Mouse (Mus musculus) heart, embryonic 13.5 days (tissue): ENCODE data around the gene Ccdc163. TPM values are rescaled to one million over a fixed set of nuclear protein-coding genes. Genes with fewer than 3 reads are reported as not detected.

Source experiments
- ATAC-seq: fragments of 200-750 bp; cut with Nextera tagmentation; 2 replicates; pipeline ENCODE4 v1.8.0; 2017; ENCODE audit warnings: moderate TSS enrichment; ENCODE audit not compliant: insufficient number of reproducible peaks, low FRiP score, low TSS enrichment; ENCODE audit errors: extremely low read depth
- H3K27ac ChIP-seq: fragments of 300-500 bp; sonication (generic); replicated peaks from 2 replicates; pipeline ENCODE4 v1.5.1; 2015; ENCODE audit warnings: moderate library complexity, mild to moderate bottlenecking, inconsistent platforms
- H3K27me3 ChIP-seq: fragments of 300-500 bp; sonication (generic); replicated peaks from 2 replicates; pipeline ENCODE4 v1.6.1; 2015; ENCODE audit warnings: mild to moderate bottlenecking, inconsistent platforms
- H3K36me3 ChIP-seq: fragments of 300-500 bp; sonication (generic); 2 replicates; pipeline ENCODE4 v1.6.1; 2015; ENCODE audit warnings: mild to moderate bottlenecking, inconsistent platforms
- H3K4me1 ChIP-seq: fragments of 300-500 bp; sonication (generic); 2 replicates; pipeline ENCODE4 v1.6.1; 2015; ENCODE audit warnings: inconsistent platforms
- H3K4me2 ChIP-seq: fragments of 300-500 bp; sonication (generic); 2 replicates; pipeline ENCODE4 v1.6.1; 2015; ENCODE audit warnings: inconsistent platforms, mild to moderate bottlenecking, moderate library complexity
- H3K4me3 ChIP-seq: fragments of 300-500 bp; sonication (generic); 2 replicates; pipeline ENCODE4 v1.5.1; 2015; ENCODE audit warnings: moderate library complexity, mild to moderate bottlenecking, inconsistent platforms
- H3K9ac ChIP-seq: fragments of 300-500 bp; sonication (generic); 2 replicates; pipeline ENCODE4 v1.6.1; 2015; ENCODE audit warnings: inconsistent platforms, mild to moderate bottlenecking, moderate library complexity
- H3K9me3 ChIP-seq: fragments of 300-500 bp; sonication (generic); 2 replicates; pipeline ENCODE4 v1.6.1; 2016; ENCODE audit warnings: inconsistent platforms
- WGBS: fragments of 180-500 bp; shearing (Covaris S2); methylation state at CpG from one replicate; pipeline ENCODE4 v1.1.7; 2015; ENCODE audit warnings: mixed read lengths; 5-methylcytosine and 5-hydroxymethylcytosine counted together
- polyA plus RNA-seq: library from polyadenylated mRNA; unstranded; fragments of >200 nt; fragmentation: Nextera tagmentation; extraction: Ambion mirVana; gene quantifications from 2 replicates; pipeline ENCODE4 v1.2.1, GENCODE M21; 2015

The Ccdc163 gene
- polyA plus RNA-seq, 1 experiment from 2014 or later: 17.9 TPM

GRCm38 (mm10) chr4:116729532-116729931 is 21.2 kb downstream of the Ccdc163 start:
- no peaks in the 10 kb centered on the region for H3K36me3 ChIP-seq
- no peaks in the 10 kb centered on the region for H3K27me3 ChIP-seq
- H3K9ac ChIP-seq: no peak overlapping the region
- 83% methylated on average over 3 of the region's 3 CpGs for WGBS
- no peak overlapping the region for H3K4me3 ChIP-seq
- H3K27ac ChIP-seq: no peak overlapping the region
- H3K4me2 ChIP-seq: no peak overlapping the region
- H3K9me3 ChIP-seq: no peaks in the 10 kb centered on the region
- peaks cover 6% of the 10 kb centered on the region for H3K4me1 ChIP-seq
- no peak for ATAC-seq

GRCm38 (mm10) chr4:116731077-116731476 is 22.8 kb downstream of the Ccdc163 start:
- H3K36me3 ChIP-seq: no peaks in the 10 kb centered on the region
- peaks cover 6% of the 10 kb centered on the region for H3K4me1 ChIP-seq
- no peaks in the 10 kb centered on the region for H3K9me3 ChIP-seq
- no peaks in the 10 kb centered on the region for H3K27me3 ChIP-seq
- H3K4me3 ChIP-seq: no peak overlapping the region
- no peak overlapping the region for H3K27ac ChIP-seq
- H3K9ac ChIP-seq: no peak overlapping the region
- WGBS: 38% methylated on average over 9 of the region's 9 CpGs
- H3K4me2 ChIP-seq: peak overlapping the region; percentile 31
- ATAC-seq: no peak

GRCm38 (mm10) chr4:116732355-116732754 is 24.0 kb downstream of the Ccdc163 start:
- no peak overlapping the region for H3K27ac ChIP-seq
- WGBS: 65% methylated on average over 5 of the region's 5 CpGs
- H3K27me3 ChIP-seq: no peaks in the 10 kb centered on the region
- no peak overlapping the region for H3K9ac ChIP-seq
- no peak for ATAC-seq
- H3K4me2 ChIP-seq: no peak overlapping the region
- H3K36me3 ChIP-seq: no peaks in the 10 kb centered on the region
- peaks cover 6% of the 10 kb centered on the region for H3K4me1 ChIP-seq
- no peaks in the 10 kb centered on the region for H3K9me3 ChIP-seq
- H3K4me3 ChIP-seq: no peak overlapping the region

GRCm38 (mm10) chr4:116734996-116735395 is 26.7 kb downstream of the Ccdc163 start:
- WGBS: 65% methylated on average over 2 of the region's 2 CpGs
- H3K4me1 ChIP-seq: peaks cover 14% of the 10 kb centered on the region
- ATAC-seq: no peak

GRCm38 (mm10) chr4:116738972-116739751 is 30.9 kb downstream of the Ccdc163 start:
- H3K4me1 ChIP-seq: peaks cover 8% of the 10 kb centered on the region
- 45% methylated on average over 9 of the region's 9 CpGs for WGBS
- ATAC-seq: no peak

More at GRCm38 (mm10) chr4:116734996-116735395, 26.7 kb downstream of the Ccdc163 start:
- no peaks in the 10 kb centered on the region for H3K36me3 ChIP-seq
- H3K27me3 ChIP-seq: no peaks in the 10 kb centered on the region
- H3K27ac ChIP-seq: no peak overlapping the region
- H3K4me3 ChIP-seq: no peak overlapping the region
- no peak overlapping the region for H3K4me2 ChIP-seq
- H3K9ac ChIP-seq: no peak overlapping the region
- no peaks in the 10 kb centered on the region for H3K9me3 ChIP-seq

GRCm38 (mm10) chr4:116749750-116750149 is 41.4 kb downstream of the Ccdc163 start:
- no peak for ATAC-seq
- H3K4me3 ChIP-seq: no peak overlapping the region
- WGBS: 84% methylated on average over 2 of the region's 2 CpGs
- H3K4me1 ChIP-seq: no peaks in the 10 kb centered on the region
- no peaks in the 10 kb centered on the region for H3K27me3 ChIP-seq
- H3K36me3 ChIP-seq: no peaks in the 10 kb centered on the region
- H3K4me2 ChIP-seq: no peak overlapping the region
- H3K9me3 ChIP-seq: no peaks in the 10 kb centered on the region
- no peak overlapping the region for H3K9ac ChIP-seq
- H3K27ac ChIP-seq: no peak overlapping the region

More at GRCm38 (mm10) chr4:116738972-116739751, 30.9 kb downstream of the Ccdc163 start:
- no peaks in the 10 kb centered on the region for H3K27me3 ChIP-seq
- H3K4me3 ChIP-seq: no peak overlapping the region
- no peaks in the 10 kb centered on the region for H3K36me3 ChIP-seq
- no peaks in the 10 kb centered on the region for H3K9me3 ChIP-seq
- no peak overlapping the region for H3K9ac ChIP-seq
- H3K4me2 ChIP-seq: 0 out of 2 replicates have a peak overlapping the region, but pooled peaks have one; percentile 19
- no peak overlapping the region for H3K27ac ChIP-seq

GRCm38 (mm10) chr4:116761914-116762313 is 53.6 kb downstream of the Ccdc163 start:
- no peak for ATAC-seq
- Histone ChIP-seq H3K4me1 (no peaks in the 10 kb centered on the region), H3K27me3 (no peaks in the 10 kb centered on the region), H3K36me3 (no peaks in the 10 kb centered on the region), H3K4me3 (no peak overlapping the region), H3K4me2 (no peak overlapping the region), H3K27ac (no peak overlapping the region), H3K9me3 (no peaks in the 10 kb centered on the region), H3K9ac (no peak overlapping the region)
- WGBS: 69% methylated on average over 2 of the region's 2 CpGs

- no peak overlapping the region for H3K4me3 ChIP-seq
- 70% methylated on average over 5 of the region's 5 CpGs for WGBS
- no peak overlapping the region for H3K4me2 ChIP-seq
- H3K36me3 ChIP-seq: no peaks in the 10 kb centered on the region
- H3K27me3 ChIP-seq: no peaks in the 10 kb centered on the region
- no peak for ATAC-seq
- no peaks in the 10 kb centered on the region for H3K9me3 ChIP-seq
- H3K9ac ChIP-seq: no peak overlapping the region
- no peak overlapping the region for H3K27ac ChIP-seq
- H3K4me1 ChIP-seq: no peaks in the 10 kb centered on the region
Observed at GRCm38 (mm10) chr4:116764001-116764400, 55.7 kb downstream of the Ccdc163 start.

- no peak overlapping the region for H3K4me3 ChIP-seq
- 78% methylated on average over 5 of the region's 5 CpGs for WGBS
- no peaks in the 10 kb centered on the region for H3K36me3 ChIP-seq
- ATAC-seq: no peak
- no peak overlapping the region for H3K4me2 ChIP-seq
- no peaks in the 10 kb centered on the region for H3K27me3 ChIP-seq
- H3K27ac ChIP-seq: no peak overlapping the region
- no peaks in the 10 kb centered on the region for H3K9me3 ChIP-seq
- H3K4me1 ChIP-seq: no peaks in the 10 kb centered on the region
- H3K9ac ChIP-seq: no peak overlapping the region
Observed at GRCm38 (mm10) chr4:116768510-116768909, 60.2 kb downstream of the Ccdc163 start.

GRCm38 (mm10) chr4:116769060-116769459 is 60.8 kb downstream of the Ccdc163 start:
- no peak overlapping the region for H3K4me3 ChIP-seq
- H3K9ac ChIP-seq: no peak overlapping the region
- ATAC-seq: no peak
- H3K27me3 ChIP-seq: no peaks in the 10 kb centered on the region
- H3K9me3 ChIP-seq: no peaks in the 10 kb centered on the region
- H3K4me1 ChIP-seq: no peaks in the 10 kb centered on the region
- no peak overlapping the region for H3K27ac ChIP-seq
- H3K4me2 ChIP-seq: no peak overlapping the region
- no peaks in the 10 kb centered on the region for H3K36me3 ChIP-seq

GRCm38 (mm10) chr4:116776391-116776790 is 68.1 kb downstream of the Ccdc163 start:
- Histone ChIP-seq H3K9me3 (no peaks in the 10 kb centered on the region), H3K4me1 (no peaks in the 10 kb centered on the region), H3K36me3 (no peaks in the 10 kb centered on the region), H3K27ac (no peak overlapping the region), H3K4me2 (no peak overlapping the region), H3K27me3 (no peaks in the 10 kb centered on the region), H3K4me3 (no peak overlapping the region), H3K9ac (no peak overlapping the region)
- WGBS: 82% methylated on average over 5 of the region's 5 CpGs
- no peak for ATAC-seq

GRCm38 (mm10) chr4:116777079-116777478 is 68.8 kb downstream of the Ccdc163 start:
- Histone ChIP-seq H3K4me1 (no peaks in the 10 kb centered on the region), H3K9me3 (no peaks in the 10 kb centered on the region), H3K9ac (no peak overlapping the region), H3K4me3 (no peak overlapping the region), H3K27ac (no peak overlapping the region), H3K4me2 (no peak overlapping the region), H3K36me3 (no peaks in the 10 kb centered on the region), H3K27me3 (no peaks in the 10 kb centered on the region)
- no peak for ATAC-seq
- WGBS: 77% methylated on average over 3 of the region's 3 CpGs
